Mouse (Mus musculus) CH12.LX (cell line): ENCODE data around the gene Hmgcs1. TPM values are rescaled to one million over a fixed set of nuclear protein-coding genes. Genes with fewer than 3 reads are reported as not detected.
A peak's percentile ranks its signal among the peaks of the same experiment; 100 is the strongest.

Source experiments
- DNase-seq: peaks from one replicate; pipeline ENCODE4 v3.0.0-alpha.2; 2013; ENCODE audit errors: extremely low read depth
- H3K27ac ChIP-seq: 2 replicates; pipeline ENCODE4 v1.5.1; 2012; ENCODE audit warnings: low read depth, mild to moderate bottlenecking, control low read depth, moderate library complexity; ENCODE audit not compliant: insufficient read depth
- H3K27me3 ChIP-seq: replicated peaks from 2 replicates; pipeline ENCODE3; 2012; ENCODE audit warnings: inconsistent platforms
- H3K36me3 ChIP-seq, 2 experiments: replicated peaks in 1 of 2; 2 replicates each; pipeline versions ENCODE3 to v1.6.1; 2012; ENCODE audit warnings: inconsistent platforms in 1 of 2, low read length in 1 of 2, mild to moderate bottlenecking in 1 of 2, mixed read lengths in 1 of 2, moderate library complexity in 1 of 2; ENCODE audit not compliant: control insufficient read depth in 1 of 2, insufficient read depth in 1 of 2
- H3K4me1 ChIP-seq, 2 experiments: 2 replicates each; pipeline ENCODE4 v1.6.1; 2012; ENCODE audit warnings: inconsistent platforms in 1 of 2, moderate library complexity in 1 of 2; ENCODE audit not compliant: insufficient read depth in 2 of 2, control insufficient read depth in 1 of 2
- H3K4me2 ChIP-seq: 2 replicates; pipeline ENCODE4 v1.6.1; 2012; ENCODE audit warnings: low read depth, mild to moderate bottlenecking, control low read depth; ENCODE audit not compliant: poor library complexity, insufficient read depth, severe bottlenecking
- H3K4me3 ChIP-seq, 3 experiments: fragments of 150-350 bp in 1 of 3; sonication (generic) in 1 of 3; replicated peaks in 1 of 3; 2 replicates each; pipeline versions ENCODE3 to v1.5.1; 2011 to 2012; ENCODE audit warnings: low read depth in 2 of 3, low read length in 2 of 3, mild to moderate bottlenecking in 2 of 3, moderate library complexity in 2 of 3, control low read depth in 1 of 3, improper control_type of control experiment in 1 of 3, inconsistent platforms in 1 of 3, mixed read lengths in 1 of 3; ENCODE audit not compliant: poor library complexity in 1 of 3
- H3K79me2 ChIP-seq: replicated peaks from 2 replicates; pipeline ENCODE4 v1.6.1; 2012; ENCODE audit warnings: mild to moderate bottlenecking, moderate library complexity; ENCODE audit not compliant: control insufficient read depth, poor library complexity, insufficient read depth, severe bottlenecking; ENCODE audit errors: extremely low read depth
- H3K9ac ChIP-seq: 2 replicates; pipeline ENCODE4 v1.6.1; 2012; ENCODE audit warnings: low read depth, mild to moderate bottlenecking, control low read depth, moderate library complexity; ENCODE audit not compliant: insufficient read depth
- H3K9me3 ChIP-seq: replicated peaks from 2 replicates; pipeline ENCODE3; 2012; ENCODE audit warnings: low read length, inconsistent platforms, mixed read lengths
- BHLHE40 ChIP-seq: IDR thresholded peaks from 2 replicates; pipeline ENCODE4 v1.6.1; 2011; ENCODE audit warnings: mild to moderate bottlenecking, low read depth, low read length, improper control_type of control experiment
- CHD1 ChIP-seq: IDR thresholded peaks from 2 replicates; pipeline ENCODE4 v1.6.1; 2012; ENCODE audit warnings: low read depth, low read length, improper control_type of control experiment, inconsistent platforms
- E2F4 ChIP-seq: IDR thresholded peaks from 2 replicates; pipeline ENCODE4 v1.6.1; 2011; ENCODE audit warnings: low read depth, low read length, improper control_type of control experiment; ENCODE audit not compliant: insufficient replicate concordance
- EP300 ChIP-seq: IDR thresholded peaks from 2 replicates; pipeline ENCODE4 v1.6.1; 2011; ENCODE audit warnings: low read length, improper control_type of control experiment
- ETS1 ChIP-seq: conservative IDR thresholded peaks from 2 replicates; pipeline ENCODE4 v1.6.1; 2012; ENCODE audit warnings: low read depth, mild to moderate bottlenecking, inconsistent platforms, low read length, improper control_type of control experiment, moderate library complexity
- IRF4 ChIP-seq: IDR thresholded peaks from 2 replicates; pipeline ENCODE4 v1.6.1; 2014; ENCODE audit warnings: low read depth, mild to moderate bottlenecking, inconsistent platforms, low read length, improper control_type of control experiment
- JUN ChIP-seq: IDR thresholded peaks from 2 replicates; pipeline ENCODE4 v1.6.1; 2011; ENCODE audit warnings: low read depth, mild to moderate bottlenecking, low read length, improper control_type of control experiment, moderate library complexity; ENCODE audit not compliant: insufficient read depth
- KAT2A ChIP-seq: IDR thresholded peaks from 2 replicates; pipeline ENCODE4 v1.6.1; 2012; ENCODE audit warnings: low read length, improper control_type of control experiment, inconsistent platforms; ENCODE audit not compliant: insufficient replicate concordance
- MEF2A ChIP-seq: IDR thresholded peaks from 2 replicates; pipeline ENCODE4 v1.6.1; 2014; ENCODE audit warnings: low read depth, mild to moderate bottlenecking, inconsistent platforms, low read length, improper control_type of control experiment, borderline replicate concordance
- PAX5 ChIP-seq: IDR thresholded peaks from 2 replicates; pipeline ENCODE4 v1.6.1; 2012; ENCODE audit warnings: low read length, inconsistent platforms, mixed read lengths
- POLR2A ChIP-seq: IDR thresholded peaks from 2 replicates; pipeline ENCODE4 v1.6.1; 2011; ENCODE audit warnings: low read depth, mild to moderate bottlenecking, improper control_type of control experiment, low read length
- RAD21 ChIP-seq: IDR thresholded peaks from 2 replicates; pipeline ENCODE4 v1.6.1; 2011; ENCODE audit warnings: low read depth, mild to moderate bottlenecking, low read length, improper control_type of control experiment, moderate library complexity
- RCOR1 ChIP-seq: conservative IDR thresholded peaks from 2 replicates; pipeline ENCODE4 v1.6.1; 2012; ENCODE audit warnings: low read depth, mild to moderate bottlenecking, inconsistent platforms, low read length, improper control_type of control experiment
- SMC3 ChIP-seq: IDR thresholded peaks from 2 replicates; pipeline ENCODE4 v1.6.1; 2011; ENCODE audit warnings: low read depth, low read length, improper control_type of control experiment
- TBP ChIP-seq: conservative IDR thresholded peaks from 2 replicates; pipeline ENCODE4 v1.6.1; 2011; ENCODE audit warnings: low read depth, low read length, improper control_type of control experiment
- TCF12 ChIP-seq: IDR thresholded peaks from 2 replicates; pipeline ENCODE4 v1.6.1; 2014; ENCODE audit warnings: low read depth, mild to moderate bottlenecking, inconsistent platforms, low read length, improper control_type of control experiment
- UBTF ChIP-seq: IDR thresholded peaks from 2 replicates; pipeline ENCODE4 v1.6.1; 2012; ENCODE audit warnings: low read depth, mild to moderate bottlenecking, inconsistent platforms, low read length, improper control_type of control experiment, moderate library complexity
- USF1 ChIP-seq: IDR thresholded peaks from 2 replicates; pipeline ENCODE4 v1.6.1; 2014; ENCODE audit warnings: low read depth, mild to moderate bottlenecking, inconsistent platforms, low read length, improper control_type of control experiment
- ZC3H11A ChIP-seq: IDR thresholded peaks from 2 replicates; pipeline ENCODE4 v1.6.1; 2012; ENCODE audit warnings: low read depth, mild to moderate bottlenecking, inconsistent platforms, low read length, improper control_type of control experiment
- ZMIZ1 ChIP-seq: IDR thresholded peaks from 2 replicates; pipeline ENCODE4 v1.6.1; 2012; ENCODE audit warnings: low read depth, mild to moderate bottlenecking, inconsistent platforms, low read length, improper control_type of control experiment
- dilution Hi-C: fragments of 300-500 bp; cut with MboI; formaldehyde crosslinking; loops from 2 replicates; pipeline ENCODE4 v1.14.3; 2020; ENCODE audit warnings: low sequenced_read_pairs; ENCODE audit not compliant: extremely low pct_unique_long_range_greater_than_20kb, extremely low pct_ligation_motif_present
- in situ Hi-C: fragments of 300-500 bp; cut with MboI; formaldehyde crosslinking; loops from 3 replicates; pipeline ENCODE4 v1.14.3; 2019; ENCODE audit warnings: low sequenced_read_pairs, low pct_ligation_motif_present, low pct_unique_long_range_greater_than_20kb, mixed read lengths
- polyA plus RNA-seq: library from polyadenylated mRNA; unstranded; fragments of >175 nt; gene quantifications from 2 replicates; pipeline ENCODE4 v1.2.1, GENCODE M21; 2012; ENCODE audit warnings: low read depth; ENCODE audit not compliant: insufficient read length
- total RNA-seq, 2 experiments: library from RNA; depleted of rRNA; stranded (reverse); fragments of 300-350 nt in 1 of 2; fragments of >200 nt in 1 of 2; gene quantifications; 2 replicates each; pipeline ENCODE4 v1.2.3; 2012 to 2014

Gene Hmgcs1
- total and polyA plus RNA-seq, 3 experiments = 57.6 to 225 (median 119) TPM

DNA sequence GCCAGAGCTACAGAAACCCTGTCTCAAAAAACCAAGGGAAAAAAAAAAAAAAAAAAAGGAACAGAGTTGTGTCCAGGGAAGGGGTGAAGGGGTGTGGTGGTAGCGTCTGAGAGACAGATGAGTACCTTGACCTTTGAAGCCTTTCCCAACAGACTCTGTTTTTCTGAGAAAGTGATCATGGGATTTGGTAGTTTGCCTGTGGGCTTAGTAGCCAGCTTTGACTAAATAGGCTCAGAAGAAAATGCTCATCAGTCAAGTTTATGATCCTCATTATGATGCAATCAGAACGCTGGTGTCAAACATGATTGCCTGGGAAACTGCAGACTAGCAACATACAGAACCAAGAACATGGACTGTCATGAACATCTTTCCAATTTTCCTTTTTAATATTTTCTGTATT lies 10.5 kb upstream of the Hmgcs1 start:
- no peak for TF ChIP-seq SMC3
- TF ChIP-seq MEF2A = no peak
- no peak for TF ChIP-seq ETS1
- TF ChIP-seq POLR2A = no peak
- no peak for TF ChIP-seq UBTF
- no peak for TF ChIP-seq USF1
- Histone ChIP-seq H3K9ac (no peak overlapping the region), H3K4me2 (no peak overlapping the region), H3K4me1 (peaks cover 2 to 9% of the 10 kb centered on the region in 2 experiments; a peak in 3 of 4 replicates), H3K9me3 (no peaks in the 10 kb centered on the region), H3K27ac (no peak overlapping the region), H3K79me2 (no peaks in the 10 kb centered on the region), H3K36me3 (no peaks in the 10 kb centered on the region), H3K4me3 (no peak overlapping the region), H3K27me3 (no peaks in the 10 kb centered on the region)
- DNase-seq = no peak
- in situ Hi-C loops = no loop called here
- dilution Hi-C loops = no loop called here

DNA sequence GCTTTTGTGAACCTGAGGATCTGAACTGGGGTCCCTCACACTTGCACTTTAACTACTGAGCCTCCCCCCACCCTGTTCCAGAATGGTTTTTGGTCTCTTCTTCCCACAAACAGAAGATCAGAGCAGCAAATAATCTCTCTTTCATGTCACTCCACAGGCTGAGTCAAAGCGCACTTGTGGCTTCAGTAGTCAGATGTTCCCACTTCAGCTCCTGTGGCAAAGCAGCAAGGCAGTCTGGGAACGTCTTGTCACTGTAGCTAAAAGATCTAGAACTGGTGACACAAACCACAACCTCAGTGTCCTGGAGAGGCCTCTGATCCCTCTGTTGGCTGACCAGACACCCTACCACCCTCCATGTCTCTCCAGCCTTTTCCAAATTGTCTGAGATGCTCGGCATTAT lies 9.0 kb upstream of the Hmgcs1 start:
- no peaks in the 10 kb centered on the region for H3K27me3 ChIP-seq
- in situ Hi-C loops (no loop called here), dilution Hi-C loops (no loop called here)
- TF ChIP-seq EP300 (peak; percentile 50; the same call in 1 of the 2 replicates), KAT2A (no peak), TCF12 (no peak), IRF4 (peak; percentile 70)
- TF ChIP-seq, all 38 proteins: peak for 2
- Histone ChIP-seq H3K79me2 (no peaks in the 10 kb centered on the region), H3K4me3 (no peak overlapping the region), H3K36me3 (no peaks in the 10 kb centered on the region), H3K27ac (no peak overlapping the region), H3K4me2 (no peak overlapping the region), H3K9ac (no peak overlapping the region), H3K4me1 (peaks cover 2 to 9% of the 10 kb centered on the region in 2 experiments; a peak in 3 of 4 replicates), H3K9me3 (no peaks in the 10 kb centered on the region)
- DNase-seq = peak; percentile 36

DNA sequence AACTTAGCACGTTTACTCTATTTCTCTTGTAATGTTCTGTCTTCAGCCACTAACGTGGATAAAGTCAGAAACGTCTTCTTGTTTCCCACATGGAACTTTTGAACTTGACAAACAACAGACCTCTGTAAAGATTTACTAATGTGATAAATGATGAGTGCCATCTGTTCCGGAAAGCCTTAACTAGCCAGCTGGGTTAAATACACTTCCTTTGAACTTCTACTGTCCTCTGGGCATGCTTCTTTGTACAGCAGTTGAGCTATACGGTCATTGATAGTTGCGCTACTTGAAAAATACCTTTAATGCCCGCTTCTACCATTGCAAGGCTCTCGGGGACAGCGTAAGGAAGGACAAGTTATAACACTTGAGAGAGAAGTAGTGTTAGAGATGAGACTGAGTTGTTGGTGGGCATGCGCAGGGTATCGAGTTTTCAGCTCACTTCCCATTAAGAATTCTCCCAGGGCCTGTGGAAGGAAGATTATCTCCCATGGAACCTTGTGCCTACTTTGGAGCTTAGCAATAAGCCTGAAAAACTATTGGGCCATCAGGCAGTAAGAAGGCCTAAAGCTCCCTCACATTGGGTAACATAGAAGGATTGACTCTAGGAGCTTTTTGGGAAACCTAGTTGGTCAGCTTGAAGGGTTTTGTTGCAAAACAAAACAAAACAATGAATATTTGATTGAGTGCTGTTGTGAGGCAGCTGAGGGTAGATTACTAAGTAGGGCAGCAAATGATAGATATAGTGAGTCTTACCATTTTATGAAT lies 5.6 kb upstream of the Hmgcs1 start:
- Histone ChIP-seq H3K9ac (no peak overlapping the region), H3K27me3 (no peaks in the 10 kb centered on the region), H3K4me1 (peaks cover 8 to 22% of the 10 kb centered on the region in 2 experiments; a peak in 3 of 4 replicates), H3K4me2 (no peak overlapping the region), H3K9me3 (no peaks in the 10 kb centered on the region), H3K27ac (no peak overlapping the region), H3K4me3 (no peak overlapping the region), H3K79me2 (no peaks in the 10 kb centered on the region), H3K36me3 (no peaks in the 10 kb centered on the region)
- TF ChIP-seq RAD21 (no peak), E2F4 (no peak), TCF12 (no peak), ZC3H11A (no peak), UBTF (no peak), ZMIZ1 (no peak), IRF4 (no peak), PAX5 (no peak), JUN (no peak), MEF2A (no peak), BHLHE40 (no peak), RCOR1 (no peak), CHD1 (no peak), TBP (no peak), POLR2A (no peak)
- dilution Hi-C loops = no loop called here
- DNase-seq = no peak
- in situ Hi-C loops = no loop called here
